Mouse (Mus musculus) E14TG2a.4 (cell line): ENCODE results near the gene Mms22l.

Experiments used
- CTCF ChIP-seq: conservative IDR thresholded peaks from 2 replicates; pipeline ENCODE4 v1.5.1; 2014; ENCODE audit warnings: low read length
- NANOG ChIP-seq: IDR thresholded peaks from 2 replicates; pipeline ENCODE4 v1.6.1; 2014; ENCODE audit warnings: borderline replicate concordance, low read length, mixed read lengths

GRCm38 (mm10) chr4:24609085-24609484, 112.8 kb downstream of the Mms22l start:
- TF ChIP-seq CTCF (no peak), NANOG (no peak)
